Mouse (Mus musculus) embryonic fibroblast, embryonic 13.5 days (primary cell): ENCODE measurements around the gene Cdca5.

Source experiments
- CTCF ChIP-seq: IDR thresholded peaks from 2 replicates; pipeline ENCODE4 v1.5.1; 2011; ENCODE audit warnings: mild to moderate bottlenecking, control low read depth, low read length, moderate library complexity, borderline replicate concordance; ENCODE audit not compliant: insufficient read depth
- POLR2A ChIP-seq: IDR thresholded peaks from 2 replicates; pipeline ENCODE4 v1.6.1; 2011; ENCODE audit warnings: low read depth, mild to moderate bottlenecking, control low read depth, low read length, moderate library complexity

- TF ChIP-seq POLR2A (0 out of 2 replicates have a peak, but pooled peaks have one; percentile 1), CTCF (no peak)
Observed at GRCm38 (mm10) chr19:6052516-6052915, 32.3 kb upstream of the Cdca5 start.
